Mouse (Mus musculus) G1E (cell line): ENCODE measurements around the gene Traf3.

Experiments used
- CTCF ChIP-seq: IDR thresholded peaks from 2 replicates; pipeline ENCODE4 v1.5.1; 2012; ENCODE audit warnings: low read depth, low read length, inconsistent platforms, mixed read lengths
- GATA1 ChIP-seq: IDR thresholded peaks from 2 replicates; pipeline ENCODE4 v1.6.1; 2012; ENCODE audit warnings: borderline replicate concordance, low read length, inconsistent platforms, mixed read lengths
- POLR2AphosphoS5 ChIP-seq: IDR thresholded peaks from 2 replicates; pipeline ENCODE4 v1.6.1; 2012; ENCODE audit warnings: low read depth, low read length, inconsistent platforms; ENCODE audit not compliant: insufficient replicate concordance
- TAL1 ChIP-seq: conservative IDR thresholded peaks from 2 replicates; pipeline ENCODE4 v1.6.1; 2012; ENCODE audit warnings: low read depth, low read length, inconsistent platforms, mixed read lengths

- TF ChIP-seq CTCF (no peak), GATA1 (no peak), POLR2AphosphoS5 (no peak), TAL1 (no peak)
These were observed 108.4 kb downstream of the Traf3 start for GRCm38 (mm10) chr12:111274447-111275149.
